Mouse (Mus musculus) neural tube, embryonic 15.5 days (tissue): ENCODE results near the gene Kif3c. TPM values are rescaled to one million over a fixed set of nuclear protein-coding genes. Genes with fewer than 3 reads are reported as not detected.

Source experiments
- ATAC-seq: fragments of 200-750 bp; cut with Nextera tagmentation; 2 replicates; pipeline ENCODE4 v1.8.0; 2017; ENCODE audit warnings: mild to moderate bottlenecking, moderate TSS enrichment, moderate library complexity; ENCODE audit not compliant: low FRiP score
- H3K27ac ChIP-seq: fragments of 300-500 bp; sonication (generic); replicated peaks from 2 replicates; pipeline ENCODE4 v1.5.1; 2015; ENCODE audit warnings: mild to moderate bottlenecking, inconsistent platforms
- H3K27me3 ChIP-seq: fragments of 300-500 bp; sonication (generic); replicated peaks from 2 replicates; pipeline ENCODE4 v1.6.1; 2015; ENCODE audit warnings: inconsistent platforms
- H3K36me3 ChIP-seq: fragments of 300-500 bp; sonication (generic); 2 replicates; pipeline ENCODE4 v1.6.1; 2015; ENCODE audit warnings: inconsistent platforms
- H3K4me1 ChIP-seq: fragments of 300-500 bp; sonication (generic); 2 replicates; pipeline ENCODE4 v1.6.1; 2015; ENCODE audit warnings: inconsistent platforms
- H3K4me2 ChIP-seq: fragments of 300-500 bp; sonication (generic); 2 replicates; pipeline ENCODE4 v1.6.1; 2015; ENCODE audit warnings: inconsistent platforms, mild to moderate bottlenecking, moderate library complexity
- H3K4me3 ChIP-seq: fragments of 300-500 bp; sonication (generic); replicated peaks from 2 replicates; pipeline ENCODE4 v1.5.1; 2015; ENCODE audit warnings: mild to moderate bottlenecking, inconsistent platforms
- H3K9ac ChIP-seq: fragments of 300-500 bp; sonication (generic); replicated peaks from 2 replicates; pipeline ENCODE4 v1.6.1; 2015; ENCODE audit warnings: mild to moderate bottlenecking, inconsistent platforms
- H3K9me3 ChIP-seq: fragments of 300-500 bp; sonication (generic); replicated peaks from 2 replicates; pipeline ENCODE4 v1.6.1; 2016; ENCODE audit warnings: inconsistent platforms
- WGBS: fragments of 180-500 bp; shearing (Covaris S2); methylation state at CpG from one replicate; pipeline ENCODE4 v1.1.7; 2015; ENCODE audit warnings: mixed read lengths; 5-methylcytosine and 5-hydroxymethylcytosine counted together
- polyA plus RNA-seq: library from polyadenylated mRNA; unstranded; fragments of >200 nt; fragmentation: Nextera tagmentation; extraction: Ambion mirVana; gene quantifications from 2 replicates; pipeline ENCODE4 v1.2.1, GENCODE M21; 2015

Gene Kif3c
- polyA plus RNA-seq, 1 experiment from 2014 or later, result 74.1 TPM

GRCm38 (mm10) chr12:3425375-3426341 lies 60.7 kb downstream of the Kif3c start:
- Histone ChIP-seq H3K27ac (peak overlapping the region; percentile 93), H3K36me3 (0 out of 2 replicates have a peak, but pooled peaks cover 5% of the 10 kb centered on the region), H3K9ac (peak overlapping the region; percentile 40), H3K9me3 (no peaks in the 10 kb centered on the region), H3K4me1 (peaks cover 29% of the 10 kb centered on the region), H3K4me3 (peak overlapping the region; percentile 84), H3K27me3 (no peaks in the 10 kb centered on the region), H3K4me2 (peak overlapping the region; percentile 65)
- WGBS, result 47% methylated on average over 15 of the region's 15 CpGs
- peak; percentile 71 for ATAC-seq

- peak within 1 kb of the TSS; percentile 65 for H3K4me2 ChIP-seq
- H3K4me1 ChIP-seq, result peaks cover 29% of the 10 kb centered on the region
- no peaks in the 10 kb centered on the region for H3K27me3 ChIP-seq
- no peaks in the 10 kb centered on the region for H3K36me3 ChIP-seq
- WGBS, result 0% methylated on average over 52 of the region's 53 CpGs
- H3K9me3 ChIP-seq, result no peaks in the 10 kb centered on the region
- peak within 1 kb of the TSS; percentile 83 for H3K9ac ChIP-seq
- H3K4me3 ChIP-seq, result peak within 1 kb of the TSS; percentile 84
- ATAC-seq, result peak; percentile 94
- peak within 1 kb of the TSS; percentile 93 for H3K27ac ChIP-seq
Measured at GRCm38 (mm10) chr12:3426530-3427034, 61.6 kb downstream of the Kif3c start, which contains the start of gene Asxl2. Gene Asxl2 (plus strand): TSS chr12:3426857.

GRCm38 (mm10) chr12:3427067-3427889 lies 62.3 kb downstream of the Kif3c start:
- WGBS, result under 1% methylated on average over 65 of the region's 65 CpGs
- H3K9ac ChIP-seq, result peak overlapping the region; percentile 83
- ATAC-seq, result peak; percentile 53

GRCm38 (mm10) chr12:3427891-3428775 lies 63.2 kb downstream of the Kif3c start:
- Histone ChIP-seq H3K4me1 (peaks cover 29% of the 10 kb centered on the region), H3K9ac (no peak overlapping the region), H3K4me2 (peak overlapping the region; percentile 65), H3K27ac (no peak overlapping the region), H3K4me3 (peak overlapping the region; percentile 84), H3K27me3 (no peaks in the 10 kb centered on the region), H3K9me3 (no peaks in the 10 kb centered on the region), H3K36me3 (no peaks in the 10 kb centered on the region)
- 71% methylated on average over 11 of the region's 11 CpGs for WGBS
- ATAC-seq, result no peak

More at GRCm38 (mm10) chr12:3427067-3427889, 62.3 kb downstream of the Kif3c start:
- Histone ChIP-seq H3K9me3 (no peaks in the 10 kb centered on the region), H3K4me2 (peak overlapping the region; percentile 65), H3K4me3 (peak overlapping the region; percentile 84), H3K27me3 (no peaks in the 10 kb centered on the region), H3K36me3 (no peaks in the 10 kb centered on the region), H3K4me1 (peaks cover 29% of the 10 kb centered on the region), H3K27ac (peak overlapping the region; percentile 93)

- no peak overlapping the region for H3K4me2 ChIP-seq
- ATAC-seq, result no peak
- no peaks in the 10 kb centered on the region for H3K9me3 ChIP-seq
- H3K36me3 ChIP-seq, result 0 out of 2 replicates have a peak, but pooled peaks cover 6% of the 10 kb centered on the region
- H3K4me1 ChIP-seq, result peaks cover 21% of the 10 kb centered on the region
- H3K27ac ChIP-seq, result no peak overlapping the region
- H3K27me3 ChIP-seq, result no peaks in the 10 kb centered on the region
- no peak overlapping the region for H3K4me3 ChIP-seq
- H3K9ac ChIP-seq, result no peak overlapping the region
- 88% methylated on average over 2 of the region's 2 CpGs for WGBS
Measured at GRCm38 (mm10) chr12:3429681-3430442, 64.9 kb downstream of the Kif3c start.

GRCm38 (mm10) chr12:3430443-3430753 lies 65.5 kb downstream of the Kif3c start:
- 0 out of 2 replicates have a peak, but pooled peaks cover 6% of the 10 kb centered on the region for H3K36me3 ChIP-seq
- H3K9me3 ChIP-seq, result no peaks in the 10 kb centered on the region
- H3K9ac ChIP-seq, result no peak overlapping the region
- H3K4me2 ChIP-seq, result no peak overlapping the region
- peaks cover 18% of the 10 kb centered on the region for H3K4me1 ChIP-seq
- no peak for ATAC-seq
- no peak overlapping the region for H3K27ac ChIP-seq
- no peaks in the 10 kb centered on the region for H3K27me3 ChIP-seq
- no peak overlapping the region for H3K4me3 ChIP-seq

- Histone ChIP-seq H3K36me3 (0 out of 2 replicates have a peak, but pooled peaks cover 6% of the 10 kb centered on the region), H3K4me1 (peaks cover 14% of the 10 kb centered on the region), H3K9ac (no peak overlapping the region), H3K27me3 (no peaks in the 10 kb centered on the region), H3K4me2 (no peak overlapping the region), H3K27ac (no peak overlapping the region), H3K4me3 (no peak overlapping the region), H3K9me3 (no peaks in the 10 kb centered on the region)
- no peak for ATAC-seq
Measured at GRCm38 (mm10) chr12:3430985-3431384, 66.1 kb downstream of the Kif3c start.

- no peak overlapping the region for H3K27ac ChIP-seq
- H3K4me1 ChIP-seq, result 0 out of 2 replicates have a peak, but pooled peaks cover 8% of the 10 kb centered on the region
- no peak for ATAC-seq
Measured at GRCm38 (mm10) chr12:3433736-3434135, 68.8 kb downstream of the Kif3c start.

GRCm38 (mm10) chr12:3436446-3436845 lies 71.5 kb downstream of the Kif3c start:
- no peak overlapping the region for H3K27ac ChIP-seq
- no peak overlapping the region for H3K9ac ChIP-seq
- no peaks in the 10 kb centered on the region for H3K27me3 ChIP-seq
- no peak for ATAC-seq
- no peaks in the 10 kb centered on the region for H3K9me3 ChIP-seq
- H3K4me1 ChIP-seq, result no peaks in the 10 kb centered on the region
- H3K4me2 ChIP-seq, result no peak overlapping the region
- H3K36me3 ChIP-seq, result 0 out of 2 replicates have a peak, but pooled peaks cover 6% of the 10 kb centered on the region
- H3K4me3 ChIP-seq, result no peak overlapping the region
- WGBS, result 96% methylated on average over 5 of the region's 5 CpGs

More at GRCm38 (mm10) chr12:3433736-3434135, 68.8 kb downstream of the Kif3c start:
- no peak overlapping the region for H3K4me2 ChIP-seq
- no peaks in the 10 kb centered on the region for H3K27me3 ChIP-seq
- 75% methylated on average over 1 of the region's 1 CpGs for WGBS
- H3K36me3 ChIP-seq, result 0 out of 2 replicates have a peak, but pooled peaks cover 6% of the 10 kb centered on the region
- no peak overlapping the region for H3K9ac ChIP-seq
- H3K4me3 ChIP-seq, result no peak overlapping the region
- no peaks in the 10 kb centered on the region for H3K9me3 ChIP-seq

- 98% methylated on average over 1 of the region's 1 CpGs for WGBS
- H3K4me1 ChIP-seq, result no peaks in the 10 kb centered on the region
- 0 out of 2 replicates have a peak, but pooled peaks cover 6% of the 10 kb centered on the region for H3K36me3 ChIP-seq
- H3K4me2 ChIP-seq, result no peak overlapping the region
- H3K9ac ChIP-seq, result no peak overlapping the region
- ATAC-seq, result no peak
- H3K27me3 ChIP-seq, result no peaks in the 10 kb centered on the region
- no peak overlapping the region for H3K27ac ChIP-seq
- no peak overlapping the region for H3K4me3 ChIP-seq
- H3K9me3 ChIP-seq, result no peaks in the 10 kb centered on the region
Measured at GRCm38 (mm10) chr12:3437815-3438214, 72.9 kb downstream of the Kif3c start.
